Mouse (Mus musculus): ENCODE measurements around the gene Lrrc37a.

- TF ChIP-seq CTCF (IDR thresholded peaks at IDR 0.05; ENCODE audit: borderline replicate concordance, control insufficient read depth, extremely low read depth, insufficient read depth, low read length, poor library complexity) (no peak), POLR2A (IDR thresholded peaks at IDR 0.05; ENCODE audit: control insufficient read depth, extremely low read depth, insufficient read depth, low read length, poor library complexity) (no peak)
Observed at GRCm38 (mm10) chr11:103405814-103406213, 98.6 kb downstream of the Lrrc37a start.
